In the genomic region with DNA sequence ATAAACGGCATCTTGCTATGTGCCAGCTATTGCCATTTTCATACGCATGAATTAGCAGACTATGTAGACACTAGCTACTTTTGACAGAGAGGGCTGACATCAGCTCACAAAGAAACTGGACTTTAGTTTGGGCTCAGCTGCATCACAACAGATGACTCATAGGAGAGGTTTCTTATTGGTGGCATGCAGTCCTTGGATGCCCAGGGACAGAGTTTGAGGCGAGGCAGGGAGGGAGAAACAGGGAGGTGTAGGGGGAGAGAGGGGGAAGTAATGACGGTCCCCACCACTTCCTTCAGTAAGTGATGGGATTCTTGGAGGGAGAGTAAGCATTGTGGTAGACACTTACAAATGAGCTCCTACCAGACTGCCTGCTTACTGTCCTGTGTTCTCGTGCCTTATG, we compare ENCODE assay signal across 16 mouse cellular contexts.
A peak's percentile ranks its signal among the peaks of the same experiment; 100 is the strongest.
DNase-seq lines count a peak whose midpoint lies in the region; ATAC-seq and TF ChIP-seq lines count a peak whose summit lies in the region.
"Had no signal": no experiment of that assay in that cellular context is flagged by ENCODE, and none has a peak within 500 bp of the region (broad histone marks: within the 10 kb centered on the region; RNA-seq: fewer than 3 reads in every experiment).

No protein-coding gene starts in this region.

- ATAC-seq in granulocyte monocyte progenitor cell, adult 5-6 weeks (replicated peaks; ENCODE audit: poor library complexity, severe bottlenecking): peak; percentile 66
- 0 out of 2 replicates have a peak, but pooled peaks have one; percentile 9 for ATAC-seq in neutrophil, adult 5-6 weeks (ENCODE audit: extremely low read depth, insufficient number of reproducible peaks, low FRiP score, poor library complexity, severe bottlenecking)

- H3K4me1 ChIP-seq in CH12.LX (ENCODE audit: control insufficient read depth in 1 of 2, insufficient read depth in 2 of 2): peaks cover 15 to 44% of the 10 kb centered on the region in 2 experiments

- H3K79me2 ChIP-seq in CH12.LX (replicated peaks; ENCODE audit: control insufficient read depth, extremely low read depth, insufficient read depth, poor library complexity, severe bottlenecking): no peaks in the 10 kb centered on the region

- TF ChIP-seq CTCF in gastrocnemius, adult 2 months (IDR thresholded peaks at IDR 0.05): no peak
- TF ChIP-seq CTCF in CH12.LX (conservative IDR thresholded peaks at IDR 0.05 in 1 of 2, IDR thresholded peaks at IDR 0.05 in 1 of 2; ENCODE audit: low read depth in 2 of 2, low read length in 2 of 2): no peak

- H3K27ac ChIP-seq in gastrocnemius, adult 2 months: peak overlapping the region; percentile 78
- peak overlapping the region; percentile 21; the same call in 1 of the 2 replicates for H3K27ac ChIP-seq in CH12.LX (ENCODE audit: insufficient read depth, low read depth)
- H3K27ac ChIP-seq: limb, embryonic 13.5 days had no signal

- dilution Hi-C loops in CH12.LX (cut with MboI; ENCODE audit: extremely low pct_ligation_motif_present, extremely low pct_unique_long_range_greater_than_20kb, low sequenced_read_pairs): no loop called here

- H3K27me3 ChIP-seq in CH12.LX (replicated peaks): no peaks in the 10 kb centered on the region
- H3K27me3 ChIP-seq: limb, embryonic 13.5 days had no signal

- no peak for TF ChIP-seq EP300 in CH12.LX (IDR thresholded peaks at IDR 0.05; ENCODE audit: low read length)

- peaks cover 16 to 38% of the 10 kb centered on the region in 2 experiments for H3K36me3 ChIP-seq in CH12.LX (replicated peaks in 1 of 2; ENCODE audit: control insufficient read depth in 1 of 2, insufficient read depth in 1 of 2, low read length in 1 of 2)
- H3K36me3 ChIP-seq: limb, embryonic 13.5 days had no signal

- no peak overlapping the region for H3K4me2 ChIP-seq in CH12.LX (ENCODE audit: insufficient read depth, low read depth, poor library complexity, severe bottlenecking)
- H3K4me2 ChIP-seq: limb, embryonic 13.5 days; lung, embryonic 14.5 days had no signal

- no peak overlapping the region for H3K9ac ChIP-seq in CH12.LX (ENCODE audit: insufficient read depth, low read depth)
- H3K9ac ChIP-seq: limb, embryonic 13.5 days; lung, embryonic 14.5 days had no signal

- no peak for TF ChIP-seq POLR2A in CH12.LX (IDR thresholded peaks at IDR 0.05; ENCODE audit: low read depth, low read length)

- DNase-seq in gastrocnemius, adult 2 months: no peak
- no peak for DNase-seq in gastrocnemius, adult 18-20 months (ENCODE audit: low spot score)
- no peak for DNase-seq in CH12.LX (ENCODE audit: extremely low read depth)
- DNase-seq in right cerebral cortex, postnatal 14 days: no peak
- DNase-seq in layer of hippocampus, adult 8-10 months (ENCODE audit: low spot score in 2 of 2): no peak
- DNase-seq in urinary bladder, adult 2 months (ENCODE audit: low spot score): no peak
- DNase-seq: cerebellum, adult 8-10 months; embryo, embryonic 11 days; heart, adult 11 months; kidney, postnatal 10 days; layer of hippocampus, postnatal 36 days; thymus, adult 18-20 months had no signal

- intact Hi-C loops in gastrocnemius, adult 2 months (cut with DNase I): no loop called here

- in situ Hi-C loops in CH12.LX (cut with MboI; ENCODE audit: low pct_ligation_motif_present, low pct_unique_long_range_greater_than_20kb, low sequenced_read_pairs): no loop called here

- no peaks in the 10 kb centered on the region for H3K9me3 ChIP-seq in CH12.LX (replicated peaks; ENCODE audit: low read length)
- H3K9me3 ChIP-seq: limb, embryonic 13.5 days had no signal

- TF ChIP-seq RAD21 in CH12.LX (IDR thresholded peaks at IDR 0.05; ENCODE audit: low read depth, low read length): no peak

- H3K4me3 ChIP-seq in gastrocnemius, adult 2 months: no peak overlapping the region
- H3K4me3 ChIP-seq in CH12.LX (replicated peaks in 1 of 3; ENCODE audit: low read depth in 2 of 3, low read length in 2 of 3, poor library complexity in 1 of 3): no peak overlapping the region
- H3K4me3 ChIP-seq: limb, embryonic 13.5 days had no signal

TF ChIP-seq in CH12.LX, 34 proteins besides CTCF, POLR2A, EP300 and RAD21:
- TF ChIP-seq IRF4 (IDR thresholded peaks at IDR 0.05; ENCODE audit: low read depth, low read length) (no peak), BHLHE40 (IDR thresholded peaks at IDR 0.05; ENCODE audit: low read depth, low read length) (no peak), MAFK (IDR thresholded peaks at IDR 0.05; ENCODE audit: insufficient replicate concordance, low read length) (no peak), MAZ (IDR thresholded peaks at IDR 0.05; ENCODE audit: low read depth, low read length) (no peak), JUN (IDR thresholded peaks at IDR 0.05; ENCODE audit: insufficient read depth, low read depth, low read length) (no peak), USF2 (conservative IDR thresholded peaks at IDR 0.05; ENCODE audit: low read depth, low read length) (no peak), MYC (IDR thresholded peaks at IDR 0.05; ENCODE audit: low read depth, low read length) (no peak), ETS1 (conservative IDR thresholded peaks at IDR 0.05; ENCODE audit: low read depth, low read length) (no peak), E2F4 (IDR thresholded peaks at IDR 0.05; ENCODE audit: insufficient replicate concordance, low read depth, low read length) (no peak), SIN3A (IDR thresholded peaks at IDR 0.05; ENCODE audit: low read length) (no peak), KAT2A (IDR thresholded peaks at IDR 0.05; ENCODE audit: insufficient replicate concordance, low read length) (no peak), RCOR1 (conservative IDR thresholded peaks at IDR 0.05; ENCODE audit: low read depth, low read length) (no peak)
